Mouse (Mus musculus) 3T3-L1 (cell line): ENCODE results near the gene Gm39653.
"Not testable (repeated sequence)": the region's sequence is repeated elsewhere in the genome, so short reads cannot be mapped to it uniquely, and the experiment has no call there.

ENCODE experiments used
- DNase-seq: peaks from one replicate; pipeline ENCODE4 v3.0.0-alpha.2; 2015; ENCODE audit warnings: low read depth, low spot score

Gene Gm39653

DNA sequence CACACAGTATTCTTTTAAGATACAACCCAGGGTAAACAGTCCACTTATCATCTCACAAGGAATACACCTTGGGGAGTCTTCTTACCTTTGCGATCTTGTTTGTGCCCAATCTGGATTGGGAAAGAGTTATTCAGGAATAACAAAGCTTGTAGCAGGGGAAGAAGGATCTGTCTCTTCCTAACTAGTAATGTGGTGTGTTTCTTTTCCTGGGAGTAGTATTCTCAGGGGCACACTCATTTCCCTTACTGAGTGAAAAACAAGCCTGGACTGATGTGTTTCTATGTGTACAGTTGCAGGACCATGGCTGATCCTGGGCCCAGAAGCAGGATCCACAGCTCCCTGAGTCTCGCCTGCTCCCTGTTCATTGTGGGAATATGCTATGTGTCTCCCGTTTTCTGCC is at the start of gene Gm39653:
Gene Gm39653 (plus strand): TSS at position 301 of the 400 bp plus-strand sequence.
- no peak for DNase-seq

DNA sequence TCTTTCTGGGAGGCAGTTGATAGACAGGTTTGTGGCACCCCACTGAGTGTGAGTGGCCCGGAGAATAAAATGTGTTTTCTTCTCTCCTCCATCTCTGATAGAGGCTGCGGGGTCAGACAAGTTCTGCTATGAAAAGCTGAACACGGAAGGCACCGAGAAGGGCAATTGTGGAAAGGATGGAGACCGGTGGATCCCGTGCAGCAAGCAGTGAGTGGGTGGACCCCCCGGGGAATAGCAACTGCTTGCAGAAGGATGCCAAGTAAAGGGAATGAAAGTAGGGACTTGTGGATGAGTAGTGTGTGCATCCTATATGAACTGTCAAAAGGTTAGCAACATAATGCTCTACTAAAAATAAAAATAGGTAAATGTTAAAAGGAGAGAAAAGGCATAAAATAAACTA is 49.3 kb upstream of the Gm39653 start:
- no peak for DNase-seq

DNA sequence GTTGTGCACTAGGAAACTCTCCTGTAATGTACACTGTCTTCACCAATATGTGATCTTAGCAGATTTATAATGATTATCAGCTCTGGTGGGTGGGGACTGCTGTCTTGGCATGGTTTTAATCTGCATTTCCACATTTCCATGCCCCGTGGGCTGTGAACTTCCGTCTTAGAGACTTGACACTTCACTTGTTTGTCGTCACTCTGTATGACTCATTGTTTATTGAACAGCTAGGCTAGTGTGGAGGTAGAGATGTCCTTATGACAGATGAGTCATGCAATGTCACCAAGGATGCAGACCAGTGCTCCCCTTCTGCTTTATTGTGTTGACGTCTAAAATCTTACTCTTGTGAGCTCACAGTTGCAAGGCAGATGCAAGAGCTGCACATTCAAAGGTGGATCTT is 48.7 kb upstream of the Gm39653 start:
- peak; percentile 60 for DNase-seq

DNA sequence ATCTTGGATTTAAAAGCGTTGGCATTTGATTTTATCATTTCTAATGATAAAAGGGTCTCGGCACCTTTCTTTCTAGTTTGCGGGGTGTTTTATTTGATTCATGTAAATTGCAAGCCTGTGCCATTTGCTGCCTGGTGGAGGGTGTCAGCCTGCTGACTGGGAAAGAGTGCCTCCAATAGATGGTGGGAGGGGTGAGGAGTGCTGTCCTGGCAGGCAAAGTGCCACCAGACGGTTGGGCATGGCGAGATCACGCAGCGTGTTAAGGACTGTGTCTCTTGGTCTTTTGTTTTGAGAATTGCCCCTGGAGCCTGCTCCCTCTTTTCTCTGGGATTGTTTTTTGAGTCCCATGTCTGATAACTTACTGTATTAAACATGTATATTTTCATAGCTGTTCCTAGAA is 43.5 kb upstream of the Gm39653 start:
- DNase-seq, result no peak

- no peak for DNase-seq
Measured at GRCm38 (mm10) chr1:63573432-63573831, 42.3 kb upstream of the Gm39653 start.

DNA sequence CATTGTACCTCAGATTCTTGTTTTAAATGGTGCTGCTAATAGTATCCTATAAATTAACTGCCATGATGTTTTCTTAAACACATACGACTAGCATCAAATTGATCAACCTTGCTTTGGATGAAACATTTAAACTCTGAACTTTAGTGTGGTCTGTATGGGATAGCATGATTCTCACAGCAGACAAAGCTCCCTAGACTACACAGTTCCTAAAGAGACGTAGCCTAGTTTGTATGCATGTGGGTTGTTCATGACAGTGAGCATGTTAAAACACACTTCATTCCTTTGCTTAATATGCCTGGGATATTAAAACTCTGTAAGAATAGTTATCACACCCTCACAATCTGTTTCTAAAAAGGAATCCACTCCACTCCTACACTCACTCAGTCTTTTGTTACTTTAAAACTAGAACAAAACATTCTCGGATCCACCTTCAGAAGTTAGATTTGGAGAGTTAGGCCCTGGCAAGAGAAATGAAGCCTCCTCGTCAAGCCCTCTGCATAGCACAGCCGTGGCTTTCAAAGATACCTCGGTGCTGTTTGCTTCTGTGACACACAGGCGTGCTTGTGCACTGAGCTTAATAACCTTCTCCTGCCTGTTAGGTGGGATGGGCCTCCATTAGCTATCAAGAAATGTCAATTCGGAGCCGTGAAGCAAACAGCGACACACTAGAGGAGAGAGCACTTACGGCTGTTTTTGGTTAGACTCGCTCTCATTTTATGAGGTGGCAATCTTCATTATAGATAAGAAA is 41.7 kb upstream of the Gm39653 start:
- no peak for DNase-seq

- DNase-seq, result no peak
Measured at GRCm38 (mm10) chr1:63576803-63577202, 39.0 kb upstream of the Gm39653 start.

DNA sequence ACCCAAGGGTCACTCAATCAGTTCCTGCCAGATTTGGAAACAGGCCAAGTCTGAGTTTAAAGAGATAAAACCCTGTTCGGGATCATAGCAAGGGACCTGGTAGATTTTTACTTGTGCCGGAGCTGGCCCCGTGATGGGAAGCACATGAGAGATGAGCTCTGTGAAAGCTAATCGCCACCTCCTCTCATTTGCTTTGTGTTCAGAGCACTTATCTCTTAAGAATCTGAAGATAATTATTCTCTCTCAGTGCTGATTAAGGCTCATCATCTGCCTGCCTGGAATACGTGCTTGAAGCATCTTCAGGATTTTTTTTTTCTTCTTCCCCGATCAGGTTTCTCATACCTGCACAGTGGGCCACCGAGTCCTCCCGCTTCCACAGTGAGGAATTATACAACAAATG is 36.6 kb upstream of the Gm39653 start:
- DNase-seq, result no peak

GRCm38 (mm10) chr1:63586869-63587268 is 28.9 kb upstream of the Gm39653 start:
- no peak for DNase-seq

DNA sequence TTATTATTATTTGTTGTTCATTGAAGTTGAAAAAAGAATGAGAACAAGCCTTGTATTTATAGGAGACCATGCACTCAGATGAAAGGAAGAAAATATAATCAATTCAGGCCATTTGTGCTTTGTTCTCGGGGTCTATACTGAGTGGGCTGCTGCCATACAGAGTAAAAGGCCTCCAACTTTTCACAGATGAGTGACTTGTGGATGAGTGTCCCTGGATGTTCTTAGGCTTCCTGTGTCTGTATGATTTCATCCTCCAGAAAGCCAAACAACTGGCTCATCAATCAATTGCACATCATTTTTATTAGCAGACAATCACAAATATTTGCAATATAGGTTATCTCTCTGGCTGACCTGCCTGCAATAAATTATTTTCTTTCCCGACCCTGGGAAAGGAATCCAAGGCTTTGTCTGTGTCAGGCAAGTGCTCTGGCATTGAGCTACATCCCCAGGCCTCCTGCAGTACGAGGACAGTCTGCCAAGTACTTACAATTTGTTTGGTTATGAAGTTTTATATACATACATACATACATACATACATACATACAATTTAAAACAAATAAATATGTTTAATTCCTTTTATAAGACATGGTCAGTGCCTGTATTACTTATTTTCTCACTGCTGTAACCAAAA is 11.8 kb upstream of the Gm39653 start:
- no peak for DNase-seq

GRCm38 (mm10) chr1:63609613-63610012 is 6.2 kb upstream of the Gm39653 start:
- no peak for DNase-seq

DNA sequence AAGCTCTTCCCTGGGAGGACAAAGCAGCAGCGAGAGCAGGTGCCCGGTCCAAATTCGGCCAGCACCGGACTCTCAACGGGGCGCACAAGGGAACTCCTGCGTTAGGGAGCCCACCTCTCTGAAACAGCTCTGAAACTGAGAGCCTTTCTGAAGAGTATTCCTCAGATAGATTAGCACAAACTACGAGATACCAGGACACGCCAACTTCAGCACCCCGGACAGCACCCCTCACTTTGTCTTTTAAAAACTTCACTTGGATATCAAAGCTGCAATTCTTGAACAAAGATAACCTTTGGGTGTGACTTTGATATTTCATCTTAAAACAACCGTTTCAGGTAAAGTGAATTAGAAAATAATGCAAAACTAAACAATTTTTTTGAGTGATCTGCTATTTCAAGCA is 1.2 kb upstream of the Gm39653 start:
- DNase-seq, result peak; percentile 72

- DNase-seq, result peak; percentile 67
Measured at GRCm38 (mm10) chr1:63628211-63628610, 12.4 kb downstream of the Gm39653 start.

DNA sequence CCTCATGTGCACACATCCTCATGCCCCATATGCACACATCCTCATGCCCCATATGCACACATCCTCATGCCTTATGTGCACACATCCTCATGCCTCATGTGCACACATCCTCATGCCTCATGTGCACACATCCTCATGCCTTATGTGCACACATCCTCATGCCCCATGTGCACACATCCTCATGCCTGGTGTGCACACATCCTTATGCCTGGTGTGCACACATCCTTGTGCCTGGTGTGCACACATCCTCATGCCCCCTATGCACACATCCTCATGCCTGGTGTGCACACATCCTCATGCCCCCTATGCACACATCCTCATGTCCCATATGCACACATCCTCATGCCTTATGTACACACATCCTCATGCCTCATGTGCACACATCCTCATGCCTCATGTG is 14.6 kb downstream of the Gm39653 start:
- DNase-seq, result not testable (repeated sequence)

DNA sequence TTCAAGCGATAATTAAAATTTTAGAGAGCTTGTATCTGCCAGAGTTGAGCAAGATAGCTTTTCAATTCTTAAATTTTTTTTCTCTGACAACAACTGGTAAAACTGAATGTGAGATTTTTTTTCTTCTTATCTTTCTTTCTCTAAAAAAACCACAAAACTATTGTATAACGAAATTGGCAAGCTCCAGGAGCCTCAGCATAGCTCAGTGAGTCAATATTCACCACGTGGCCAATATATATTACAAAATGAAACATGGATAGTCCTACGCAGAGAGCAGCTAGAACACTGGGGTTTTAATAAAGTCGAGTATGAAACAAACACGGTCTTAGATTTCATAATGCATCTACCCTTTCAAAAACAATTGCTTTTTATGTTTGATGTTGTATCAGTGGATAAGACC is 24.2 kb downstream of the Gm39653 start:
- peak; percentile 39 for DNase-seq

- peak; percentile 91 for DNase-seq
Measured at GRCm38 (mm10) chr1:63658016-63658415, 42.2 kb downstream of the Gm39653 start.

DNA sequence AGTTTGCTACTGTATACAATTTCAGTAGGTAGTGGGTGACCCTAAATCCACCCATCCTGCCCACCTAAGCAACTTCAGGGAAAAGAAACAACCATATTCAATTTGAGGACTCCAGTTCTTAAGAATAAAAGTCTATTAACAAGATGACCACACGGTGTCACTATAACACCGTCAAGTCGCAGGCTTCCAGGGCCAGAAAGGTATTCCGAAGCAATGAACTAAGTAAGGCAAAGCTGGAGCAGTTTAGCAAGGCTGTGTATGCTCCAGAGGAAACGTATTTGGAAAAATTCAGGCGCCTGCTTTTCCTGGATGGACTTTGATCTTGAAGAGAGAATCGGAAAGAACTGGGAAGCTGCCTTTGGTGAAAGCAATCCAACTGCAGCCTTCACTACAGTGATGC is 43.8 kb downstream of the Gm39653 start:
- peak; percentile 84 for DNase-seq

DNA sequence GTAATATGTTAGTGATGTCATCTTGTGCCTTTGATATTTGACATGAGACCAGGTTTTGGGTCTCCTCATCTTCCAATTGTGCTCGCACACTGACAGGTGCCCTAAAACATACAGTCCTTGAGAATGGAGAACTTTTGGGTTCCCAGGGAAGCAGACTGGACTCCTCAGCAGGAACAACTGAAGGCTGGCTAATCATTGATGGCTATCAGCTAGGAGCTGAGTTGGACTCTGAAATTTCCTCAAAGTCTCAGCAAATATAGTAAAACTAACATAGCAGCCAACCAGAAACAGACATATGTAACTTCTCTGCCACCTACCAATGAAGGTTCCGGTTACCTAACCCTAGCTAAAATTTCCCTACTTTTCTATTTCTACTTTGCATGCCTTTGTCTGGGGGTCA is 50.3 kb downstream of the Gm39653 start:
- DNase-seq, result no peak

- no peak for DNase-seq
Measured at GRCm38 (mm10) chr1:63667201-63667948, 51.6 kb downstream of the Gm39653 start.

- no peak for DNase-seq
Measured at GRCm38 (mm10) chr1:63667949-63668851, 52.4 kb downstream of the Gm39653 start.

DNA sequence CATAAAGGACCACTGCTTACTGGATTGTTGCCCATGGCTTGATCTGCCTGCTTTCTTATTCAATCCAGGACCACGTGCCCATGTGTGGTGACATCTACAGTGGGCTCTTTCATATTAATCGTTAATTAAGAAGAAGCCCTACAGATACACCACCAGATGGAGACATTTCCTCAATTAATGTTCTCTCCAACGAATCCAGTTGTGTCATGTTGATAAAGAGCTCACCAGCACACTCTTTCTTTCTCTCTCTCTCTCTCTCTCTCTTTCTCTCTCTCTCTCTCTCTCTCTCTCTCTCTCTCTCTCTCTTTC is 53.0 kb downstream of the Gm39653 start:
- peak; percentile 84 for DNase-seq
